In the genomic region with DNA sequence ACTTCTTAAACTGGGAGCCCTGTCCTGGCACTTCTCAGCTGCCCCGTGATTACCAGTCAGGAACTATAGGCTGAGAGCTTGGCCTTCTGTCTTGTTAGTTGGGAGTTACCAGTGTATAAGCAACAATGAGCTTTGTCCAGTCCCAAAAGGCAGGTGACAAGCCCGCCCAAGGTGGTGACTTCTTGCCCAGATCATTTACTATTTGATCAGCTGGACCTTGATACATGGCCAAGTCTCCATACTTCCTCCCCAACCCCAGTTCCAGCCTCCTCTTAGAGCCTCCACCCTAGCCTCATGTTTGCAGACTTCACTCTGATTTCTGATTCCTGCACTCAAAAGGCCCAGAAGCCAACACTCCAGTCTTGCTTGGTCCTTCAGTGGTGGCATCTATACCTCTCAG, we compare ENCODE assay signal across 20 mouse cellular contexts. TPM values are rescaled to one million over a fixed set of nuclear protein-coding genes. Genes with fewer than 3 reads are reported as not detected.
"Had no signal": no experiment of that assay in that cellular context is flagged by ENCODE, and none has a peak within 500 bp of the region (broad histone marks: within the 10 kb centered on the region; RNA-seq: fewer than 3 reads in every experiment).

No protein-coding gene starts in this region.

- H3K36me3 ChIP-seq: midbrain, embryonic 10.5 days; midbrain, embryonic 12.5 days; neural tube, embryonic 13.5 days; neural tube, embryonic 15.5 days; stomach, embryonic 15.5 days had no signal

- H3K9ac ChIP-seq: lung, embryonic 14.5 days; midbrain, embryonic 12.5 days; neural tube, embryonic 13.5 days; neural tube, embryonic 15.5 days; stomach, embryonic 15.5 days had no signal

- H3K9me3 ChIP-seq: midbrain, embryonic 10.5 days; midbrain, embryonic 12.5 days; neural tube, embryonic 13.5 days; neural tube, embryonic 15.5 days; stomach, embryonic 15.5 days had no signal

- DNase-seq: lung, adult 18-20 months; lung, embryonic 14.5 days; lung, postnatal 10 days; lung, postnatal 4 days; midbrain, embryonic 14.5 days; retina, postnatal 1 day; right cerebral cortex, adult 18-20 months; right cerebral cortex, postnatal 25 days; right cerebral cortex, postnatal 4 days; thymus, adult 18-20 months; thymus, postnatal 14 days; thymus, postnatal 36 days had no signal

- ATAC-seq: midbrain, embryonic 16.5 days had no signal

- H3K27me3 ChIP-seq: midbrain, embryonic 12.5 days; neural tube, embryonic 13.5 days; neural tube, embryonic 15.5 days; stomach, embryonic 15.5 days had no signal

- H3K4me3 ChIP-seq: midbrain, embryonic 10.5 days; midbrain, embryonic 12.5 days; myocyte; neural tube, embryonic 13.5 days; neural tube, embryonic 15.5 days; stomach, embryonic 15.5 days had no signal

- H3K4me2 ChIP-seq: lung, embryonic 14.5 days; midbrain, embryonic 12.5 days; neural tube, embryonic 13.5 days; neural tube, embryonic 15.5 days; stomach, embryonic 15.5 days had no signal

- H3K27ac ChIP-seq: midbrain, embryonic 10.5 days; midbrain, embryonic 12.5 days; neural tube, embryonic 13.5 days; neural tube, embryonic 15.5 days; stomach, embryonic 15.5 days had no signal

RNA-seq across cellular contexts. Expression of a gene that starts 10.1 kb away (rescaled TPM):
- total RNA-seq: megakaryocyte-erythroid progenitor cell, adult 5-6 weeks had no signal
